Mouse (Mus musculus): Measurements from ENCODE around the gene Sdk2. TPM values are rescaled to one million over a fixed set of nuclear protein-coding genes. Genes with fewer than 3 reads are reported as not detected.

The Sdk2 gene
- polyA plus RNA-seq, 1 experiment from 2014 or later = 2.7 TPM

DNA sequence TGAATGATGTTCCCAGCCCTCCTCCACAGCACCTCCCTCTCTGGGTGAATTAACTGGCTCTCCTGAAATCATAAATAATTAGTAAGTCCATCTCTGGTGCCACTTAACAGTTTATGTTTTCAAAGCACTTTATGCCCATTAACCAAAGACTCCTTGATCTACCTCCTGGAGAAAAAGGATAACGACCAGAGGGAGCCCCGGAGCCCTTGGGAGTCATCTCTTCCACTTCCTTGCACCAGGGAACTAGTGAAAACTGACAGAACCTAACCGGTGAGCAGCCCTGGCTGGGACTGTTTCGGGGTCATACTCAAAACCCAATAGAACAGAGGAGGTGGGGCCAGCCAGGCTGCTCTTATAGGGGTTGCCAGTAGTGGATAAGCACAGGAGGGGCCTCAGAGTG, 22.5 kb downstream of the Sdk2 start:
- no peak for ATAC-seq (ENCODE audit: borderline replicate concordance, extremely low read depth, low FRiP score, low TSS enrichment)
- no peak overlapping the region for H3K9ac ChIP-seq
- no peaks in the 10 kb centered on the region for H3K9me3 ChIP-seq
- WGBS = 58% methylated on average over 4 of the region's 4 CpGs
- H3K4me1 ChIP-seq = peaks cover 21% of the 10 kb centered on the region
- H3K4me2 ChIP-seq = no peak overlapping the region
- H3K36me3 ChIP-seq = no peaks in the 10 kb centered on the region
- no peaks in the 10 kb centered on the region for H3K27me3 ChIP-seq
- H3K4me3 ChIP-seq = no peak overlapping the region
- no peak overlapping the region for H3K27ac ChIP-seq

DNA sequence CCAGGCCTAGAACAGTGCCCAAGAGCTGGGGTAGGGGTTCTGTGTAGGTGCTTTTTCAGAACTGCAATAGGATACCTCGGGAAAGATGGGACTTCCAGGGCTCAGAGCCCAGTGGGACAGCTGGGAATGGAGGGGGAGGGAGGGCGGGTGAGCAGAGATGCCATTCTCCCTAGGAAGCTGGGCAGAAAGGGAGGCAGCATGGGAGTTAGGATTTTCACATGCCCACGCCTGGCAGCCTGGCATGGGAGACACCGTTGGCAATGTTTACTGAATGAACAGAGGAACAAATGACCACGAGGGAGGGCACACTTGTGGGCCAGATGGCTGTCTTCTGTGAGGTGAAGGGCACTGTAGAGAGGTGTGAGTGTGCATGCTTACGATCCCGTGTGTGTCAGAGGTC, 23.3 kb downstream of the Sdk2 start:
- 42% methylated on average over 7 of the region's 7 CpGs for WGBS
- ATAC-seq (ENCODE audit: borderline replicate concordance, extremely low read depth, low FRiP score, low TSS enrichment) = no peak
- Histone ChIP-seq H3K4me3 (no peak overlapping the region), H3K4me2 (no peak overlapping the region), H3K27me3 (no peaks in the 10 kb centered on the region), H3K36me3 (no peaks in the 10 kb centered on the region), H3K27ac (no peak overlapping the region), H3K9me3 (no peaks in the 10 kb centered on the region), H3K4me1 (peaks cover 21% of the 10 kb centered on the region), H3K9ac (no peak overlapping the region)

DNA sequence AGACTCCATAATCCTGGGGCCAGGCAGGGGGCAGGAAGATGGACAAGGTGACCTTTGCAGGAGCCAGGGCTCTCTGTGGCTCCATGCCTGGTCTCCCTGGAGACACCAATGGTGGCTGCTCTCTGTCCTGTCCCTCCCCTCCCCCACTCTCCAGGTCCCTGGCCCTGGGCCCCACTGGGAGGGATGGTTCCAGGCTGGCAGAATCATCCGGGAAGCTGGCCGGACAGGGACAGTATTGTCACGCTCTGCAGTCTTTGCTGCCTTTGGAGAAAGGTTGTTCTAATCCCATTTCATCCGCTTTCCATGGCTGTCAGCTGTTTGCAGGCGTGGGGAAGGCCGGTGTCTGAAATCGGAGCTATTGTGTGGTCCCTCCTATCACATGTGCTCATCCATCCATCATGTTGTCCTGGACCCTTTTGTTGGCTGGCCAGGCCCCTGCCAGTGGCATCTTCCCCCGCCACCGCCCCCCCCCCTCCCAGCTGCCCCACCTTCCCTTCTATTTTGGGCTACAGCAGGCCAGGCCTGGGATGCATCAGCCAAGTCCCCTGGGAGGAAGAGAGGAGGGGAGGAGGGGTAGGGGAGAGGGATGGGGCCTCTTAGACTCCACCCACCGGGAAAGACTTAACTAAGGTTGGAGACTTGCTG, 26.3 kb downstream of the Sdk2 start:
- Histone ChIP-seq H3K4me1 (peaks cover 20% of the 10 kb centered on the region), H3K27ac (no peak overlapping the region), H3K9me3 (no peaks in the 10 kb centered on the region), H3K4me2 (0 out of 2 replicates have a peak overlapping the region, but pooled peaks have one; percentile 0), H3K36me3 (no peaks in the 10 kb centered on the region), H3K9ac (no peak overlapping the region), H3K4me3 (no peak overlapping the region), H3K27me3 (no peaks in the 10 kb centered on the region)
- peak; percentile 64; the same call in 1 of the 2 replicates for ATAC-seq (ENCODE audit: borderline replicate concordance, extremely low read depth, low FRiP score, low TSS enrichment)
- 14% methylated on average over 10 of the region's 10 CpGs for WGBS

DNA sequence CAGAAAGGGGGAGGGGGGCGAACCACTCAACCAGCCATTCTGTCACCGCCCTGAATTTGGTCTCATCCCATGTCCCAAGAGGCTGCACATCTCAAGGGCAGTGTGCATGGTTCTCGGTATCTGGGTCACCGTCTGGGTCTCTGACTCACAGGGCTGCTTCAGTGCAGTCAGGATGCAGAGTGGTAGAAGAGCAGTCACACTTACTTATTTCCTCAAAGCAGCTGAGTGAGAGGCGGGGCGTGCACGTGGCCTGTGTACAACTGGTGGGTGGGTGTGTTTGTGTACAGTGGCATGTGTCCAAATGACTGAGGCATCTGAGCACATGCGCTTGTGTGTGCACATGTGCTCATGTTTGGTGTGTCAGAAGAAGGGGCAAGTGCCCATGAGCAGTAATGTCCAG, 28.8 kb downstream of the Sdk2 start:
- WGBS = 50% methylated on average over 8 of the region's 8 CpGs
- Histone ChIP-seq H3K4me1 (peaks cover 20% of the 10 kb centered on the region), H3K36me3 (no peaks in the 10 kb centered on the region), H3K27ac (no peak overlapping the region), H3K27me3 (no peaks in the 10 kb centered on the region), H3K9ac (no peak overlapping the region), H3K4me3 (no peak overlapping the region), H3K9me3 (no peaks in the 10 kb centered on the region), H3K4me2 (no peak overlapping the region)
- ATAC-seq (ENCODE audit: borderline replicate concordance, extremely low read depth, low FRiP score, low TSS enrichment) = no peak

DNA sequence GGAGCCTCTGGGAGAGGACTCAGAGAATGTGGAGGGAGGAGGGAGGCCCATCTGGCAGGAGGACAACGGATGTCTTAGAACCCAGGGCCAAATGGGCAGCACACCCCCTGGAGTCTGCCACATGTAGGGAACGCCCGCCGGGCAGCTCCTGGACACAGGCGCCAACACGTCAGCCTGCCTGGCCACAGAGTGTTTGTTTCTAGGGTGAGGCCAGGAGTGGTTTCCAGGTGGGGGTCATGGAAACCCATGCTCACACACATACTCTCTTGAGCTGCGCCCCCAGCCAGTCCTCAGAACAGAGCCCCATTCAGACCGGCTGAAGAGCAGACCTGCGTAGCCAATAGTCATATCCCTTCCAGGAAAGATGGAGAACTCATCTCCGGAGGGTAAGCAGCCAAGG, 35.4 kb downstream of the Sdk2 start:
- H3K36me3 ChIP-seq = no peaks in the 10 kb centered on the region
- peaks cover 33% of the 10 kb centered on the region for H3K4me1 ChIP-seq
- no peaks in the 10 kb centered on the region for H3K27me3 ChIP-seq
- no peak overlapping the region for H3K4me3 ChIP-seq
- no peak overlapping the region for H3K4me2 ChIP-seq
- no peak overlapping the region for H3K9ac ChIP-seq
- WGBS = 81% methylated on average over 10 of the region's 10 CpGs
- no peak for ATAC-seq (ENCODE audit: borderline replicate concordance, extremely low read depth, low FRiP score, low TSS enrichment)
- no peak overlapping the region for H3K27ac ChIP-seq
- H3K9me3 ChIP-seq = no peaks in the 10 kb centered on the region

DNA sequence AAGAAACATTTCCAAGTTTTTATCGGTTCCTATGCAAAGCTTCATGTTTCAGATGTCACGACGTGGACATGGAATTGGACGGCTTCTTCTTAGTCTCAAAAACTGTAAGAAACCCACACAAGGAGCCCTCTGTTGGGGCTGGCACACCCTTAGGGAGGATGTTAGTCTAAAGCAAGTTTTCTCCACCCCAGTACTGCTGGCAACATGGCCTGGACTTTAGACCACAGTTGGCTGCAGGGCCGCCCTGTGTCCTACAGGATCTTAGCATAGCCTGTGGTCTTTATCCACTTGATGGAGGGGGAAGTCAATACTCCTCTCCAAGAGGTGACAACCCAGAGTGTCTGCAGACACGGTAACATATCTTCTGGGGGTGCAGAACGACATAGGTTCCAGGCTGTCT, 36.6 kb downstream of the Sdk2 start:
- no peak for ATAC-seq (ENCODE audit: borderline replicate concordance, extremely low read depth, low FRiP score, low TSS enrichment)
- Histone ChIP-seq H3K27ac (peak overlapping the region; percentile 20; the same call in 1 of the 2 replicates), H3K4me1 (peaks cover 41% of the 10 kb centered on the region), H3K27me3 (no peaks in the 10 kb centered on the region), H3K4me2 (no peak overlapping the region), H3K9ac (no peak overlapping the region), H3K9me3 (no peaks in the 10 kb centered on the region), H3K4me3 (no peak overlapping the region), H3K36me3 (no peaks in the 10 kb centered on the region)
- 59% methylated on average over 7 of the region's 7 CpGs for WGBS

DNA sequence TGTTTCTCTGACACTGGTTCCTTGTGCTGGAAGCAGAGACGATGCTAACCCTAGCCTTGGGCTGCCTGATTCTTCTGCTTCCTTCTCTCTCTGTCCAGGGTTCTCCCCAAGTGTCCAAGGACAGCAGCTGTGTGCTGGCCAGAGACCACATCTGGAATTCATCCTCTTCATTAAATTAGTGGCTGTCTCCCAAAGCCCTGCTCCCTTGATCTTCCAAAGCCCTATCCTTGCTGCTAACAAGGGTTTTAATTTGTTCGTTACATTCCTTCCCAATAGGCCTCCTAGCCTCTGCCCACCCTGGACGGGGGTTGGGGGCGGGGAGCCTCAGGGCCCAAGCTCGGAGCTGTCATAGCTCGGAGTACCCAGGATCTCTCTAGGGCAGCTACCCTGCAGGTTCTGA, 38.3 kb downstream of the Sdk2 start:
- peak overlapping the region; percentile 91 for H3K27ac ChIP-seq

DNA sequence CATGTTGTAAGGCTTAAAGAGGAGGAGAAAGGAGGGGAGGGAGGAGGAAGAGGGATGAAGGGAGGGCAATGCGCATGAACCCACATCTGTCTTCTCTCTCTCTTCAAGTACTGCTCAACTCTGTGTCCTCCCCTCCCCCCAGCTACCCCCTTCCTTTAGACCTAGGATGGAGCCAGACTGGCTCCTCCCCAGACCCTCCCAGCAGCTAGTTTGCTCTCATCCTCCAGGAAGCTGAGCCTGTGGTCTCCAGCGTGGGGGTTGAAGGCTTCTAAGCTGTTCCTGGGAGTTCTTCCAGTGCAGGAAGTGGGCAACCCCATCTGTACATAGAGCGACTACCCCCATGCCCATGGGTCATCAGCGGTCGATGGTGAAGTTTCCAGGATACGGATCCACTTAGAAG, 38.8 kb downstream of the Sdk2 start:
- Histone ChIP-seq H3K4me2 (peak overlapping the region; percentile 13; the same call in 1 of the 2 replicates), H3K27me3 (no peaks in the 10 kb centered on the region), H3K9ac (no peak overlapping the region), H3K27ac (peak overlapping the region; percentile 91), H3K36me3 (no peaks in the 10 kb centered on the region), H3K9me3 (no peaks in the 10 kb centered on the region), H3K4me3 (no peak overlapping the region), H3K4me1 (peaks cover 56% of the 10 kb centered on the region)
- WGBS = 45% methylated on average over 6 of the region's 6 CpGs
- ATAC-seq (ENCODE audit: borderline replicate concordance, extremely low read depth, low FRiP score, low TSS enrichment) = peak; percentile 66

More for the DNA sequence above, 38.3 kb downstream of the Sdk2 start:
- Histone ChIP-seq H3K4me3 (no peak overlapping the region), H3K27me3 (no peaks in the 10 kb centered on the region), H3K4me2 (peak overlapping the region; percentile 16; the same call in 1 of the 2 replicates), H3K4me1 (peaks cover 55% of the 10 kb centered on the region), H3K36me3 (no peaks in the 10 kb centered on the region), H3K9ac (no peak overlapping the region), H3K9me3 (no peaks in the 10 kb centered on the region)
- 35% methylated on average over 6 of the region's 6 CpGs for WGBS
- ATAC-seq (ENCODE audit: borderline replicate concordance, extremely low read depth, low FRiP score, low TSS enrichment) = peak; percentile 82

DNA sequence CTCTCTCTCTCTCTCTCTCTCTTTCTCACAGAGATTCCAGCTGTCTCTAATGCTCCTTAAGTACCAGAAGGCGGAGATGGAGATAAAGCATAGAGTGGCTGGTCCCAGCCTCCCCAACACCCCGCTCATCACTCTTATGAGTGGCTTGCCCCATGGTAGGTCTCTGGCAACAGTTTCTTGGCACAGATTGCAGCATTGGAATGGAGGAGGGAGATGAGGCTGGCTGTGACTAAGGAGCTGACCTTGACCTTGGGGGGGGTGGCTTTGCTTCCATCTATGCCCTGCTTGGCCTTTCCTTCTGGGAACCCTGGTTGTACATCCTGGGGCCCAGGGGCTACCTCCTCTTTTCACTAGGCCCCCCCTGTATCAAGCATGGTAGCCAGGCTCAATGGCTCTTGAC, 41.8 kb downstream of the Sdk2 start:
- no peak overlapping the region for H3K9ac ChIP-seq
- H3K27me3 ChIP-seq = no peaks in the 10 kb centered on the region
- 49% methylated on average over 2 of the region's 2 CpGs for WGBS
- no peak overlapping the region for H3K4me2 ChIP-seq
- no peaks in the 10 kb centered on the region for H3K9me3 ChIP-seq
- no peak overlapping the region for H3K4me3 ChIP-seq
- no peak for ATAC-seq (ENCODE audit: borderline replicate concordance, extremely low read depth, low FRiP score, low TSS enrichment)
- H3K36me3 ChIP-seq = no peaks in the 10 kb centered on the region
- no peak overlapping the region for H3K27ac ChIP-seq
- peaks cover 51% of the 10 kb centered on the region for H3K4me1 ChIP-seq

DNA sequence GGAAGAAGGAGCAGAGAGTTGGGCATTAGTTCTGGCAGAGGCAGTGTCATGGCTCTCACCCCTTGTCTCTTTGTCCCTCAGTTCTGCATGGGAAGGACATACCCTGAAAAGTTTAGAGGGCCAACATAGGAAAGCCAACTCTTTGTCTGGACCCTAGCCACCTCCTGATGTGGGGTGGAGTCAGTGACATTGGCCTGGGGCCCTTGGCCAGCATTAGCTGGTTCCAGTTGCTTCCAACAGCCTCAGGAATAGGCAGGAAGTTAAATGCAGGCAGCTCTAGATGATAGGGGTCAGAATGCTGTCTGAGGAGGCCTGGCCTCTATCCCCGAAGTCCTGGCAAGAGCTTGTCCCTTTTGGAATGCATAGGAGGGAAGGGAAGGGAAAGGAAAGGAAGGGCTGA, 42.9 kb downstream of the Sdk2 start:
- Histone ChIP-seq H3K9me3 (no peaks in the 10 kb centered on the region), H3K4me2 (no peak overlapping the region), H3K27me3 (no peaks in the 10 kb centered on the region), H3K36me3 (no peaks in the 10 kb centered on the region), H3K4me3 (no peak overlapping the region), H3K9ac (no peak overlapping the region), H3K27ac (no peak overlapping the region), H3K4me1 (peaks cover 40% of the 10 kb centered on the region)
- WGBS = 18% methylated on average over 1 of the region's 1 CpGs
- no peak for ATAC-seq (ENCODE audit: borderline replicate concordance, extremely low read depth, low FRiP score, low TSS enrichment)

DNA sequence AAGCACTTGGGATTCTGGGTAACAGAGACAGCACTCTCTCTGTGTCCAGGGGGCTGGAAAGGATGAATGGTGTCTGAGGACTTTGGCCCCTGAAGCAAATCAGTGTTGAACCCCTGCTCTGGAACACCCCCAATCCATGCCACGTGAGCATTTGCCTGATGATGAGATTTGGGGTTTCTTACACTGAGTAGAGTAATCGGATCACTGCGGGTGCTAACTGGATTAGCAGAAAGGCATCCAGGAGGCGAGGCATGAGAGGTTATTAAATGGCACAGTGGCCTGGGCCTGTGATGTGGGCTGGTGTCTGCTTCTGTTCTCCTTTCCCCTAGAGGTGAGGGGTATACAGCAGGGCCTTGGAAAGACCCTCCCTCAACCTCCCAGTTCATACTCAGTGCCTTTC, 44.7 kb downstream of the Sdk2 start:
- no peak overlapping the region for H3K9ac ChIP-seq
- no peaks in the 10 kb centered on the region for H3K36me3 ChIP-seq
- no peak for ATAC-seq (ENCODE audit: borderline replicate concordance, extremely low read depth, low FRiP score, low TSS enrichment)
- 72% methylated on average over 4 of the region's 4 CpGs for WGBS
- peaks cover 30% of the 10 kb centered on the region for H3K4me1 ChIP-seq
- no peak overlapping the region for H3K27ac ChIP-seq
- H3K9me3 ChIP-seq = no peaks in the 10 kb centered on the region
- peaks cover under 1% of the 10 kb centered on the region; the same call in 1 of the 2 replicates for H3K27me3 ChIP-seq
- H3K4me3 ChIP-seq = no peak overlapping the region
- H3K4me2 ChIP-seq = no peak overlapping the region

DNA sequence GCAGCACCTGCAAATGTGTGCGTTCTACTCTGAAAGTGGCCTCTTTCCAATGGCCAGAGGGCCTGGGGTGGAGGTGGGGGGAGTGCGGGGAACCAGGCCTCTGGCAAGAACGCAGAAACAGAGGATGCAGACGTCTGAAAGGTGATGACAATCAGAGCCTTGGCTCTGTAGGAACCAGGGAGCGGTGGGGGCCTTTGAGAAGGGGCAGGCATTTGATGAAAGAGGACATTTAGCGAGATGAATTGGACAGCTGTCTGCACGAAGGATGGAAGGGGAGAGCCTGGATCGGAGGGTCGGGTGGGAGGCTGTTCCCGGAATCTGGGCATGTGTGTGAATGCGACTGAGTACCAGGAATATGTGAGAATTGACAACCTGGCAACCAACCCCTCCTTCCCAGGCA, 47.8 kb downstream of the Sdk2 start:
- Histone ChIP-seq H3K27ac (no peak overlapping the region), H3K4me3 (no peak overlapping the region), H3K9me3 (no peaks in the 10 kb centered on the region), H3K36me3 (no peaks in the 10 kb centered on the region), H3K4me1 (peaks cover 24% of the 10 kb centered on the region), H3K4me2 (no peak overlapping the region), H3K27me3 (peaks cover 21% of the 10 kb centered on the region; the same call in 1 of the 2 replicates), H3K9ac (no peak overlapping the region)
- 38% methylated on average over 11 of the region's 11 CpGs for WGBS
- ATAC-seq (ENCODE audit: borderline replicate concordance, extremely low read depth, low FRiP score, low TSS enrichment) = no peak

Data from lung, embryonic 15.5 days (tissue).